Mouse (Mus musculus) embryonic stem cell, embryonic (primary cell): ENCODE results near the gene Pkd1l1.

Experiments
- CTCF ChIA-PET, 4 experiments: fragments of 300-600 bp in 2 of 4; fragments of 350-600 bp in 2 of 4; sonication (Branson Sonifier 250); formaldehyde crosslinking; loops; one replicate each; lab custom pipeline; 2022; ENCODE audit warnings: inconsistent platforms in 2 of 4; lab: Charles Lee
- POLR2A ChIA-PET, 4 experiments: fragments of 300-600 bp in 2 of 4; fragments of 350-600 bp in 2 of 4; sonication (Branson Sonifier 250); formaldehyde crosslinking; loops; one replicate each; lab custom pipeline; 2022; ENCODE audit warnings: antibody characterized with exemption in 4 of 4, inconsistent platforms in 1 of 4; lab: Charles Lee

Gene Pkd1l1

GRCm38 (mm10) chr11:8859041-8859440 is 114.0 kb downstream of the Pkd1l1 start:
- CTCF ChIA-PET: interaction anchor here (0.6 to 2.2 kb wide), 13 partner anchors 11 to 435 kb away, joined by 3 to 8 read pairs (median 3); no protein-coding TSS in a partner anchor
- POLR2A ChIA-PET: interaction anchor here in 3 of 4 experiments (1.0 to 1.5 kb wide), 7 partner anchors 140 to 335 kb away, joined by 3 to 6 read pairs (median 4); no protein-coding TSS in a partner anchor

GRCm38 (mm10) chr11:8856125-8856524 is 116.9 kb downstream of the Pkd1l1 start:
- ChIA-PET CTCF (interaction anchor here in 2 of 4 experiments (0.5 to 1.4 kb wide), 6 partner anchors 32 to 432 kb away, joined by 3 to 7 read pairs (median 3); no protein-coding TSS in a partner anchor), POLR2A (no interaction called here)

- CTCF ChIA-PET: interaction anchor here in 1 of 4 experiments (2.1 kb wide), 1 partner anchor 12 kb away, joined by 6 read pairs; no protein-coding TSS in a partner anchor
- POLR2A ChIA-PET: no interaction called here
Observed at GRCm38 (mm10) chr11:8848049-8848448, 125.0 kb downstream of the Pkd1l1 start.

GRCm38 (mm10) chr11:8847627-8848026 is 125.4 kb downstream of the Pkd1l1 start:
- ChIA-PET CTCF (interaction anchor here in 2 of 4 experiments (0.6 to 2.1 kb wide), 2 partner anchors 12 to 194 kb away, joined by 3 to 6 read pairs; no protein-coding TSS in a partner anchor), POLR2A (interaction anchor here in 2 of 4 experiments (0.6 to 0.7 kb wide), 2 partner anchors 19 to 224 kb away, joined by 3 to 7 read pairs; no protein-coding TSS in a partner anchor)

GRCm38 (mm10) chr11:8836176-8836575 is 136.9 kb downstream of the Pkd1l1 start:
- ChIA-PET CTCF (no interaction called here), POLR2A (interaction anchor here in 1 of 4 experiments (0.6 kb wide), 1 partner anchor 24 kb away, joined by 3 read pairs; no protein-coding TSS in a partner anchor)

- POLR2A ChIA-PET: no interaction called here
- CTCF ChIA-PET: no interaction called here
Observed at GRCm38 (mm10) chr11:8834121-8834520, 138.9 kb downstream of the Pkd1l1 start.

- POLR2A ChIA-PET: interaction anchor here in 2 of 4 experiments (1.2 to 1.4 kb wide), 2 partner anchors 15 to 167 kb away, joined by 3 to 4 read pairs; partner anchors contain the start of gene Tns3 (in 1 of the 2)
Observed at GRCm38 (mm10) chr11:8830551-8830950, 142.5 kb downstream of the Pkd1l1 start.

GRCm38 (mm10) chr11:8829561-8829960 is 143.5 kb downstream of the Pkd1l1 start:
- CTCF ChIA-PET: no interaction called here

More at GRCm38 (mm10) chr11:8830551-8830950, 142.5 kb downstream of the Pkd1l1 start:
- CTCF ChIA-PET: no interaction called here

GRCm38 (mm10) chr11:8828836-8829526 is 144.1 kb downstream of the Pkd1l1 start:
- CTCF ChIA-PET: no interaction called here
- POLR2A ChIA-PET: interaction anchor here in 1 of 4 experiments (0.5 to 0.9 kb wide), 4 partner anchors 15 to 222 kb away, joined by 3 read pairs; no protein-coding TSS in a partner anchor

More at GRCm38 (mm10) chr11:8829561-8829960, 143.5 kb downstream of the Pkd1l1 start:
- POLR2A ChIA-PET: interaction anchor here in 2 of 4 experiments (1.2 to 1.4 kb wide), 2 partner anchors 16 to 166 kb away, joined by 3 to 4 read pairs; partner anchors contain the start of gene Tns3 (in 1 of the 2)

GRCm38 (mm10) chr11:8826609-8827008 is 146.5 kb downstream of the Pkd1l1 start:
- CTCF ChIA-PET: no interaction called here
- POLR2A ChIA-PET: interaction anchor here in 1 of 4 experiments (0.6 kb wide), 1 partner anchor 17 kb away, joined by 4 read pairs; no protein-coding TSS in a partner anchor

- CTCF ChIA-PET: no interaction called here
- POLR2A ChIA-PET: interaction anchor here in 2 of 4 experiments (0.6 kb wide), 2 partner anchors 17 to 243 kb away, joined by 3 to 4 read pairs; no protein-coding TSS in a partner anchor
Observed at GRCm38 (mm10) chr11:8826046-8826445, 147.0 kb downstream of the Pkd1l1 start.

- CTCF ChIA-PET: no interaction called here
- POLR2A ChIA-PET: no interaction called here
Observed at GRCm38 (mm10) chr11:8825413-8825812, 147.7 kb downstream of the Pkd1l1 start.

- ChIA-PET POLR2A (interaction anchor here in 2 of 4 experiments (0.5 to 0.6 kb wide), 2 partner anchors 102 to 1546 kb away, joined by 3 to 4 read pairs; no protein-coding TSS in a partner anchor), CTCF (interaction anchor here in 1 of 4 experiments (0.6 kb wide), 1 partner anchor 276 kb away, joined by 3 read pairs; no protein-coding TSS in a partner anchor)
Observed at GRCm38 (mm10) chr11:8821403-8821802, 151.7 kb downstream of the Pkd1l1 start.

- ChIA-PET POLR2A (interaction anchor here in 2 of 4 experiments (0.5 to 0.6 kb wide), 2 partner anchors 98 kb away, joined by 4 to 5 read pairs; no protein-coding TSS in a partner anchor), CTCF (no interaction called here)
Observed at GRCm38 (mm10) chr11:8817376-8817775, 155.7 kb downstream of the Pkd1l1 start.

GRCm38 (mm10) chr11:8814097-8814790 is 158.8 kb downstream of the Pkd1l1 start:
- POLR2A ChIA-PET: interaction anchor here in 1 of 4 experiments (0.6 to 1.2 kb wide), 3 partner anchors 14 to 541 kb away, joined by 3 to 5 read pairs (median 4); no protein-coding TSS in a partner anchor
- CTCF ChIA-PET: no interaction called here

GRCm38 (mm10) chr11:8811506-8812100 is 161.5 kb downstream of the Pkd1l1 start:
- ChIA-PET CTCF (interaction anchor here in 1 of 4 experiments (1.0 kb wide), 1 partner anchor 245 kb away, joined by 3 read pairs; no protein-coding TSS in a partner anchor), POLR2A (interaction anchor here in 2 of 4 experiments (1.2 to 1.6 kb wide), 4 partner anchors 36 to 148 kb away, joined by 3 to 4 read pairs (median 4); partner anchors contain the start of gene Tns3 (in 1 of the 2))

- ChIA-PET CTCF (interaction anchor here in 1 of 4 experiments (0.7 kb wide), 1 partner anchor 61 kb away, joined by 3 read pairs; no protein-coding TSS in a partner anchor), POLR2A (interaction anchor here in 3 of 4 experiments (0.5 to 0.8 kb wide), 4 partner anchors 17 to 374 kb away, joined by 3 to 5 read pairs (median 4); no protein-coding TSS in a partner anchor)
Observed at GRCm38 (mm10) chr11:8809644-8810043, 163.4 kb downstream of the Pkd1l1 start.

GRCm38 (mm10) chr11:8807009-8807408 is 166.1 kb downstream of the Pkd1l1 start:
- ChIA-PET CTCF (interaction anchor here in 1 of 4 experiments (0.6 kb wide), 1 partner anchor 79 kb away, joined by 3 read pairs; no protein-coding TSS in a partner anchor), POLR2A (no interaction called here)
